Mouse (Mus musculus): Measurements from ENCODE around the gene Rgl1. TPM values are rescaled to one million over a fixed set of nuclear protein-coding genes. Genes with fewer than 3 reads are reported as not detected.

The Rgl1 gene
- total RNA-seq, 2 experiments from 2014 or later: 50.8 to 60.7 TPM

DNA sequence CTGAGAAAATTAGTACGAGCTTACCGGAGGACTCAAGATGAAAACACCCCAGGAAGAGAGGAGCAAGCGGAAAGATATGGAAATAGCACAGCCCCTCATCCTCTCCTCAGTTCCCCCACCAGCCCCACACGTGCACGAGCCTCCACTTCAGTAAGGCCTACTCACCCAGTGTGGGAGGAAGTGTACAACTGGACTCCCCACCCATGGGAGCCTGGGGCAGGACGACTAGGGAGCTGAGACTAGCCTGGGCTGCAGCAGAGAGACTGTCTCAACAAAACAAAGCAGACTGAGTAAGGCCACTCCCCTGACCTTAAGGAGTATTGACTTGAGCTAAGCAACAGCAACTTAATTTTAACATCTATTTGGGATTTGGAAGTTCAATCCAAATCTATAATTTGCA, 48.0 kb downstream of the Rgl1 start:
- DNase-seq (ENCODE audit: low spot score in 2 of 2): no peak

DNA sequence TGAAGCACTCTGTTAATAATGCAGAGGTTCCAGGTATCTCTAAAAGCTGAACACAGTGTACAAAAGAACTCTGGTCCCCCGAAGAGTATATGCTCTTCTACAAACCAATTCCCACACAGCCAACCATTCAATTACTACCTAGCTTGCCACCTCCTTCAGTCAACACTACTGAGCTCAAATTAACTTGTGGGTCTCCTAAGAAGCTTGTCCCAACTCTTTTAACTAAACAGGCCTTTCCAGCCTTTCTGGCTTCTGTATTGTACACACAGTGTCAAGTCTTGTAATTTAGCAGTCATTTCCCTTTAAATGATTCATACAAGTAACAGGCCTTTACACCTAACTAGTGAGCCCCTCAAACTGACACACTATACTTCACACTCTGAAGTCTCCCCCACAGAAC, 48.8 kb downstream of the Rgl1 start:
- no peak for DNase-seq (ENCODE audit: low spot score in 2 of 2)

GRCm38 (mm10) chr1:152714405-152714804, 51.7 kb downstream of the Rgl1 start:
- no peak for DNase-seq (ENCODE audit: low spot score in 2 of 2)

DNA sequence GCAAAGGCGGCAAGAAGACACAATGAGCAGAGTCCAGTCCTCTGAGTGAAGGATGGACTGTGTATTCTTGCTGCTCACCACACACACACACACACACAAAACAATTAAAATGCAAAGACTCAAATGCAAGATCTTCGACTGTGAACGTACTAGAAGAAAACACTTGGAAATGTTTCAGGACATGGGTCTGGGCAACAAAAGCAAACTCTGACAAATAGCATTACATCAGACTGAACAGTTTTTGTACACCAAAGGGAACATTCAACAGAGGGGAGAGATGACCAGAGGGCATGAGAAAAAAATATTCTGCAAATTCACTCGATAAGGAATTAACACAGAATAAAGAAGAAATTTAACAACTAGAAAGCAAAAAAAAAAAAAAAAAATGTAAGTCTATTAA, 52.2 kb downstream of the Rgl1 start:
- DNase-seq (ENCODE audit: low spot score in 2 of 2): no peak

DNA sequence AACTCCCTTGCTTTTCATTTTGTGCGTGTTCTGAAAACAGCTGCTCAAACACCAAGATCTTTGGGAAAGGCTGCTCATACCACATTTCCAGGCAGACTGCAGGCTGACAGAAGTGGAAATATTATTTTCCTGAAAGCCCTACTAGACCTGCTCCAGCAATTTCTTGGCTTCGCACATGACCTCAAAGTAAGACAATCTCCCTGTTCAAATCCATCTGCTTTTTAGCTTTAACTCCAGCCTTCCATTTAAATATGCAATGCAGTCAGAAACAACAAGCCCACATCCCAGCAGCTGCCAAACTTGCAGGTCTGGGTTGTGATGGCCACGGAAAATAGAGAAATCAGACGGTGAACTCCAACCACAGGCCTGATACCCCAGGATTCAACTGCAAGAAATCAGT, 55.1 kb downstream of the Rgl1 start:
- no peak for DNase-seq (ENCODE audit: low spot score in 2 of 2)

- no peak for DNase-seq (ENCODE audit: low spot score in 2 of 2)
Measured at GRCm38 (mm10) chr1:152707560-152707959, 58.6 kb downstream of the Rgl1 start.

DNA sequence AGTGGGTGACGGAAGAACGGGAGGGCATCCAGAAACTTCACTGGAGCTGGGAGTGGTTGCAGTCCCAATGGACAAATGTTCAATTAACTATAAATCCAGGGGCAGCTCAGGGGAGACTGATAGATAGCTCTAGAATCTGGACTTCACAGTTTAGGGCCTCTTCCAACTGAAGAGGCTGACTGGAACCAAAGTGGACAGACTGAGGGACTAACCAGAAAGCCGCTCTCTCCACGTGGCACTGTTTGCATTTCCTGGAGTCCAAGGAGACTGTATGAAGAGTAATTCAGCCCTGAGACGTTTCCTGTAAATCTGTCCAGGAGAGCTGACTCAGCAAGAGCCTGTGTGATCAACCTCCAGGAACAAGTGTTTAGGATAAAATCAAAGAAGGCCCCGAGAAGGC, 62.2 kb downstream of the Rgl1 start:
- DNase-seq (ENCODE audit: low spot score in 2 of 2): no peak

DNA sequence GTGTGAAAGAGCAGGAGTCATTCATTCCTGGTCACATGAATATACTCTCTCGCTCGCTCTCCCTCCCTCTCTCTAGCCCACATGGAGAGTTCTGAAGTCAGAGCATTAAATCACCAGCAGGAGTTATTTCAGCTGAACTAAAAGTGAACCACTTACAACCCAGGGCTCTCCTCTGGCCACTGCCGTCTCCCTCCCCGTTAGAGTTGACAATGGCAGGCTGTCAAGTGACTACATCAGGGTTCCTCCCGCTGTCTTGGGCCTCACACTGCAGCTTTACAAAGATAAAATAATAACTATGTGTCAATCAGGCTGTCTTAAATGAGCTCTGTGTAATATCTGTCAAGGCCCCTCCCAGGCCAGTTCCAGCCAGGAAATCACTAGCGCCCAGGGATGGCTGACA, 63.2 kb downstream of the Rgl1 start:
- DNase-seq (ENCODE audit: low spot score in 2 of 2): no peak

DNA sequence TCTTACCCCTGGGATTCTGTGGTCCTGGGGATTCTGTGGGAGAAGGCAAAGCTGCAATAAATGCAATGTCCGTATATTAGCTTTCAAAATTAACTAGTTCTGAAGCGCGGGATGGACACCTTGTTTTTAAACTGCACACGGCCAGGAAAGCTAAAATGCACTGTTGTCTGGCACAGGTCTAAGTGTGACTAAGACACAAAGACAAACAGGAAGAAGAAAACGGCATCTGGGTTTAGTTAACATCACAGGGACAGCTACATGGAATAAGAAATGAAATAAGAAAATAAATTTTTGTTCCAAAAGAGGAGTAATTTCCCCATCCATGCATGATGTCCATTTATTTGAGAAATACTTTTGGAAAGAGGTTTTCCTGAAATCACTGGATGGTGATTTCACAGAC, 65.1 kb downstream of the Rgl1 start:
- DNase-seq (ENCODE audit: low spot score in 2 of 2): no peak

DNA sequence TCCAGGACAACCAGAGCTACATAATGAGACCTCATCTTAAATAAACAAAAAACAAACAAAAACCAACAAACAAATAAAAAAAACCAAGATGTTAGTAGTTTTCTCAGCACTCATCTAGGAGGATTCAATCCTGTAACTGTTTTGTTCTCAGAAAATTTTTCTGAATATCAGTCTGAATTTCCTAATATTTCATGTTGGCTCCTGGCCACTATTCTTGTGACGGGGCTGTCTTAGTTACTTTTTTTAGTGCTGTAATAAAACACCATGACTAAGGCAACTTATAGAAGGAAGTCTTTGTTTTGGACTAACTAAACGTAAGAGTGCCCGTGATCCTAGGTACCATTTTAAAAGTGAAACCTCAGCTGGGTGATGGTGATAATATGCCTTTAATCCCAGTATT, 68.8 kb downstream of the Rgl1 start:
- no peak for DNase-seq (ENCODE audit: low spot score in 2 of 2)

DNA sequence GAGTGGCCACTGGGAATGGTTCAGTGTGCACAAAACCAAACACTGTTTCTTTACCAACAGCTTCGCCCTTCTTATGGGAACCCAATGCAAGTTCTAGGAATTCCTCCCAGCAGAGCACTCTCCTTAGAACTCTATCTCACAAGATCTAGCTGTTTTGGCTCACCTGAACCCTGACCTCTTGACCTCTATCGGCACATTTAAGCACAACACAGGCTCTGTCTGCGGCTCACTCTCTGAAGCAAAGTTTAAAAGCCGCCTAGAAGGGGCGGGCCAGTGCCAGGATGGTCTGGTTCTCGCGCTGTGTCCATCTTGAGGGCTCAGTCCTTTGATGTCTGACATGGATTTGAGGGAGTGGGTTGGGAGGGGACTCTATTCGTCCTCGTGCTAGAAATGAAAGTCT, 70.7 kb downstream of the Rgl1 start:
- DNase-seq (ENCODE audit: low spot score in 2 of 2): no peak

GRCm38 (mm10) chr1:152689968-152690367, 76.2 kb downstream of the Rgl1 start:
- no peak for DNase-seq (ENCODE audit: low spot score in 2 of 2)

DNA sequence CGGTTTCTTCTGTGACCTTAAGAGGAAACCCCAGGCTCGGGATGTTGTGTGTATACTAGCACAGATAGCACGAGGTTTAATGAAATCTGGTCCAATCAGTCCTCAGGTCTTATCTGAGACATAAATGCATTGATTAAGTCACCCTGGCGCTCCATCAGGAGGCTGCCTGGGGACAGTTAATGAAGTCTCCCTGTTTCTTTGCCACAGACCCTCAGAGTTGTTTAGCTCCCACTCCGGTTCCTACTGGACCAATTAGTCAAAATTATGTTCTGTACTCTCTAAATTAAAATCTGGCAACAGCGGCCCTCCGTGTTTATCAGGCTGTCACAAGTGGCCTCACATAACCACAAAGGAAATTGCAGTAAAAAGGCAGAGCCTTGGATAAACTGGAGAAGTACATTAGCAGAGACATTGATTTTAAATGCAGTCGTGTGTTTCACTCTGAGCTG, 78.4 kb downstream of the Rgl1 start:
- DNase-seq (ENCODE audit: low spot score in 2 of 2): no peak

DNA sequence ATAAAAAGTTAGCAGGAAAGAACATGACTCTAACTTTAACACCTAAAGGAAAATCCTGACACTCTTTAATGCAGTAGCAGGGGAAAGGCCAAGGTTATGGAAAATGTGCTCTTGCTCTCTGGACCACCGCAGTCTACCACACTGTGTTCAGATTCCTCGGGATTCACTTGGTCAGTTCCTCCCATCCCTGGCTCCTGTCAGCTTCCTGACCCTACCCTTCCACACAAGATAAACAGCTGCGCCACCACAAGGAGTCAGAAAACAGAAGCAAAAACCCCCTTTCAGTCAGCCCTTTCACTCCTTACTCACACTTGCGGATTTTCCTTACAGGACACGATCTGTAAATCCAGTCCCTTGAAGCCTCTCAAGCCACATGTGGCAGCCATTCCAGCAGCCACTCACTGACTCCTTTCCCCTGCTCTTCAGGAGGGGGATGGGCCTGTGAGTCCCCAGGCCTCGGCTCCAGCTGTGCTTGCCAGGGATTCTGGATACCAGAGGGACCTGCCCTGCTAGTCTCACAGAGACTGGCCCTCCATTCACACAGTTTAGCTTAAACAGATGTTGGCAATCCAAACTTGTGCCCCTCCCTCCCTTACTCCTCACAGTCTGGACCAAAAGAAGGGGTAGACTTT, 78.9 kb downstream of the Rgl1 start:
- no peak for DNase-seq (ENCODE audit: low spot score in 2 of 2)

GRCm38 (mm10) chr1:152685531-152685930, 80.6 kb downstream of the Rgl1 start:
- no peak for DNase-seq (ENCODE audit: low spot score in 2 of 2)

DNA sequence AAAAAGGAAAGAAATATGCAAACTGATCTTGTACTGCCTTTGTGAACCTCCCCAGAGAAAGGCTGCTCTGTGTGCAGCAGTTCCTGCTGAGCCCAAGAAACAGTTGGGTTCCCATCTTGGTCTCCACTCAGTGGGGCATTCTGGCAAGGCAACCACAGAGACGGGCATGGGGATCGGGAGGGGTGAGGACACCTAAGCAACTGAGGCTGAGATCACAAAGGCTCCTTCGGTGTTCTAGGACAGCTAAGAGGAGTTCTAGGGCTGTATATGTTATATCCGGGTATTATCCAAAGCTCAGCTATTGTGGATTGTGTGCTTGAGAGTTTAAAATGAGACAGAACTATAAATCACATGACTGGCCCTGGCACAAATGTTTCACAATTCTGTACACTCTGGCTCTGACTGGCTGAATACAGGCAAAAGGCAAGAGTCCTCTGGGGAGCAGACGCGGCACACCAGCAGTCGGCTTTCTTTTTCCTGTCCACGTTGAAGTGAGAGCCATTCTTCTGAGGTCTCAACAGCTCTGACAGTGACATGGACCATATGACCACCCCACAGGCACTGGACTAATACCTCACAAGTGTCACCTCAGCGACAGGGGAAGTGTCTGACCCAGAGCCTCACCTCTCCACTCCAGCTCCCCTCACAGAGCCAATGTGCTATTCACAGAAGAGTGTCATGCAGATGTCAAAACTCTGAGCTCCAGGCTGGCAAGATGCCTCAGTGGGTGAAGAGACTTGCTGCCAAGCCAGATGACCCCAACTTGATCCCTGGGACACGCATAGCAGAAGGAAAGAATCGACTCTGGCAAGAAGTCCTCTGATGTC, 83.6 kb downstream of the Rgl1 start:
- DNase-seq (ENCODE audit: low spot score in 2 of 2): no peak

- DNase-seq (ENCODE audit: low spot score in 2 of 2): no peak
Measured at GRCm38 (mm10) chr1:152681676-152682367, 84.3 kb downstream of the Rgl1 start.

- no peak for DNase-seq (ENCODE audit: low spot score in 2 of 2)
Measured at GRCm38 (mm10) chr1:152681116-152681515, 85.0 kb downstream of the Rgl1 start.

- no peak for DNase-seq (ENCODE audit: low spot score in 2 of 2)
Measured at GRCm38 (mm10) chr1:152678451-152678850, 87.7 kb downstream of the Rgl1 start.

DNA sequence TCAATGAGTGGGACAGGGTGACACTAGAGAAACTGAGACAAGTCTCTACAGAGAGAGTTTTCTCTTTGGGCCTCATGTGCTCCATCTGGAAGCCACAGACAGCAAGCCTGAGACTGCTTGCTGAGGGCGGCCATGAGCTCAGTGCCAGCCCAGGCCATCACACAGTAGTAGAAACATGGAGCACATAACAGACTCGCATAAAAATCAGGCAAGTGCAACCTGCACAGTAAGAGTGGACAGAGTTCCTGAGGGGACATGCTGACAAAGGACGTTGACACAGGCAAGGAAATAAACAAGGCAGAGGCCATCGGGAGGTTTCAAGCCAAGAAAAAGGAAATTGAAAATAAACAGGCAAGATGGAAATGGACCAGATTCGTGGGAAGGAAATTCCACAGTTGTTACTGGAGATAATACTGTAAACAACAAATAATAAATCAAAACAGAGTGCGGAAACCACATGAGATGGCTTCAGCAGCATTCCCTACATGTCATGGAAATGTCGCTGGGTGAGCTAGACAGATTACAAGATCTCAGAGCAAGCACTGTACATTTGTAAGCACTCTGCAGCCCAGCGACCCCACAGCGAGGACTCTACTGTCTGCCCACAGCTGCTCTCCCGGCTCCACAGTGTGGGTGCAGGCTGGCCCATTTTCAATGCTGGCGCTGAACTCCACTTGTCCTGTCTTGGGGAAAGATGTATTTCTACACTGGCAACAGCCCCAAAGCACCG, 88.5 kb downstream of the Rgl1 start:
- DNase-seq (ENCODE audit: low spot score in 2 of 2): no peak

DNA sequence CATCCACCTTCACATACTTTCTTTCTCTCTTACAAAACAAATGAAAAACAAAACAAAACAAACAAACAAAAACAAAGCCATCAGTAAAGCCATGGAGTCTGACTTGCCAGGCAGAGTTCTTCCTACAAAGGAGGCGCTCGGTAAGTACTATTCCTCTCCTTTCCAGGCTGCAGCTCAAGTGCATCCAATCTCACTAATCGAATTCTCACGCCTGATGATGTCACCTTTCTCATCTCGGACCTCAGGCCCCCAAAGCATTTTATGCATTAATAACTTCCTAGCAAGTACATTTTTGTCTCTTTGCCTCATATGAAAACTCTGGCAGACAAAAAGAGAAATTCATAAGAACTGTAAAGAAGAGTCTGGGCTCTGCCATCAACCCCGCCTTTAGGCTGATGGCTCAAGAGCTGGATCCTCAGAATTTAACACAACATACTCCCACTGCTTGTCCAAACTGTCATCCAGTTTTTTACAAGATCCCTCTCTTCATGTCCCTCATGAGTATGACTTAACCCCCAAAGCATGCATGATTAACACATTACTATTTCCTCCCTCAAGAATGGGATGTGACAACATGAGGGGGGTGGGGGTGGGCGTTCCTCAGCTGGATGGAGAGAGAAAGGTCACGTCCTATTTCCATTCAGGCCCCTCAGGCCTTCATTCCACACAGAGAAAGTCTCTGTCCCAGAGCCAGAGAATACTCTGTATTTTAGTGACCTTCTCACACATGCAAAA, 96.5 kb downstream of the Rgl1 start:
- no peak for DNase-seq (ENCODE audit: low spot score in 2 of 2)
